Mouse (Mus musculus): ENCODE results near the gene Cyp1a1. TPM values are rescaled to one million over a fixed set of nuclear protein-coding genes. Genes with fewer than 3 reads are reported as not detected.

Gene Cyp1a1
- polyA plus RNA-seq (2012; rRNA removed), result 0.08 TPM in 2 replicates

- DNase-seq (ENCODE audit: extremely low spot score in 1 of 2, low spot score in 1 of 2), result no peak
These were observed at the start of gene Cyp1a1 for GRCm38 (mm10) chr9:57687751-57688150. Gene Cyp1a1, plus strand, starts transcription at chr9:57687928.

- DNase-seq (ENCODE audit: extremely low spot score in 1 of 2, low spot score in 1 of 2), result no peak
These were observed 48.9 kb upstream of the Cyp1a1 start for GRCm38 (mm10) chr9:57638651-57639459.

DNA sequence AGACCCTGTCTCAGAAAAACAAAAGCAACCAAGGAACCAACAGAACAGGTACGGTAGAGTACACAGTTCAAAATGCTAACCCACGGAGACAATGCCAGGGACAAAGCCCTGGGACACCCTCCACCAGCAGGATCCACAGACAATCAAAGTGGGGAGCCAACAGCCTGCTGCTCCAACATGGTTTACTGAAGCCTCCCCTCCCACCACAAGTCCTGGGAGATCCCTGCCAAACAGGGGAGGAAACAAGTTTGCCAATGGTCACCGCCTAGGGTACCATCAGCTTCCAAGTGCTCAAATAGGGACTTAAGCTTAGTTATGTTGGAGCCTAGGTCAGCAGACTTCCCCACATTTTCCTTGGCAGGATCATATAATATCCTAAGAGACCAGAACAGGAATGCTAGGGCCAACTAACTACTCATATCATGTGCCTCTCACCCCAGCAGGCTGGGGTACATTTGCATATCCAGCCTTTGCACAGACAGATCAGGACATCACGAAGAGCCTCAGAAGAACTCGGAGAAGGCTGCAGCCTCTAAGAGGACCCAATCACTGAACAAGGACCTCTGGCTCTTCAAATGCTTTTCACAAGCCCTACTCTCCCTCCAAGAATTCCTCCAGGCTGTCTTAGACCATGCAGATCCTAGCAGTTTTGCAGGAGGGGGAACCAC lies 47.9 kb upstream of the Cyp1a1 start:
- DNase-seq (ENCODE audit: extremely low spot score in 1 of 2, low spot score in 1 of 2), result no peak

GRCm38 (mm10) chr9:57640384-57640783 lies 47.3 kb upstream of the Cyp1a1 start:
- no peak for DNase-seq (ENCODE audit: extremely low spot score in 1 of 2, low spot score in 1 of 2)

- no peak for DNase-seq (ENCODE audit: extremely low spot score in 1 of 2, low spot score in 1 of 2)
These were observed 46.7 kb upstream of the Cyp1a1 start for GRCm38 (mm10) chr9:57641022-57641421.

DNA sequence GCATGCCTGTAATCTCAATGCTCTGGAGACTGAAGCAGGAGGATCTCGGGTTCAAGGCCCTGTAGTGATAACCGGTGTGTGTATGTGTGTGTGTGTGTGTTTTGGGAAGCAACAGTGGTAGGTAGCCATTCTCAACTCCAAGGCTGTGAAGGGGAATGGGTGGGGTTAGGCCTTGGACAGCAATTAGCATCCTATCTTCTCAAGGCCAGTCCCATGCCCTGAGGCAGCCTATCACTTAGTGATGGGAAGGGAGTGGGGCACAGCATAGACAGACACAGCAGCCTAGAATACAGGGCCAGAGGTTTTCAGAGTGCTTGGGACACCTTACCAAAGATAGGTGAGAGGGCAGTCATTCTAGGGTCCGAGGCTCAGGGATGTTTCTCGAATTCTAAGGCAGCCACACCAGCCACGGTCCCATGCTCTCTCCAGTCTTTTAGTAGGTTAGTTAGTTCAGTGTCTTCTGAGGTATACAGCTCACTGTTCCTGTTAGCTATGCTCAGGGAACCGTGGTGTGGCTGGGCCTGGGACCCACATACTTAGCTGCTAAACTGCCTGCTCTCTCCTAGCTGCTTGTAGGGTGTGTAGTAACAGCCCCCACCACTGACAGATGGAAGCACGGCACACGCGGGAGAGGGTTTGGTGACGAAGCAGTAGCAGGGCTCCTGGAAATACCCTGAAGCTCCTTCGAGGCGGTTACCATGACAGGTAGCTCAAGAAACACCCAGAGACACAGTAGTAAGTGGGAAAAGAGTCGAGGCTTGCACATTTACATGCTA lies 45.8 kb upstream of the Cyp1a1 start:
- no peak for DNase-seq (ENCODE audit: extremely low spot score in 1 of 2, low spot score in 1 of 2)

GRCm38 (mm10) chr9:57643169-57643855 lies 44.4 kb upstream of the Cyp1a1 start:
- DNase-seq (ENCODE audit: extremely low spot score in 1 of 2, low spot score in 1 of 2), result no peak

- DNase-seq (ENCODE audit: extremely low spot score in 1 of 2, low spot score in 1 of 2), result no peak
These were observed 43.9 kb upstream of the Cyp1a1 start for GRCm38 (mm10) chr9:57643856-57644180.

DNA sequence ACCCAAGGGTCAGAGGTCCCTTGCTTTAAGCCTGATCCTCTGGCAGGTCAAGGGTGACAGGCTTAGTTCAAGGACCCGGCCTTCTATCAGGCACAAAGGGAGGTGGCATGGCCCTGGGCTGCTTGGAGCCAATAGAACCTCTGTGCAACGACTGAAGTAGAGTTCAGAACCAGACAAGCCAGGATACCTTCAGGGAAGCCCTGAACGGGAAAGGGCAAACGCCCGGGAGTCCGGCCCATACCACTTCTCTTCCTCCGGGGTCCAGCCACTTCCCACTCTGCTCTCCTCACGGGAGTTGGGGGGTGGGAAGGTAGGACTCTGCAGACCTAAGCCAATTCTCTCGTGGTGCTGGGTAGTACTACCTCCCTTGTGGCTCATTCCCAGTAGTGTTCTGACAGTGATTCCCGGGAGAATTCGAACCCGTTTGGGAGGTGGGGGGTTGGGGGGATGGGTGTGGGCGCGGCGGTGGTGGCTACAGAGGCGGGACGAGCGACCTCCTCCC lies 43.2 kb upstream of the Cyp1a1 start:
- no peak for DNase-seq (ENCODE audit: extremely low spot score in 1 of 2, low spot score in 1 of 2)

DNA sequence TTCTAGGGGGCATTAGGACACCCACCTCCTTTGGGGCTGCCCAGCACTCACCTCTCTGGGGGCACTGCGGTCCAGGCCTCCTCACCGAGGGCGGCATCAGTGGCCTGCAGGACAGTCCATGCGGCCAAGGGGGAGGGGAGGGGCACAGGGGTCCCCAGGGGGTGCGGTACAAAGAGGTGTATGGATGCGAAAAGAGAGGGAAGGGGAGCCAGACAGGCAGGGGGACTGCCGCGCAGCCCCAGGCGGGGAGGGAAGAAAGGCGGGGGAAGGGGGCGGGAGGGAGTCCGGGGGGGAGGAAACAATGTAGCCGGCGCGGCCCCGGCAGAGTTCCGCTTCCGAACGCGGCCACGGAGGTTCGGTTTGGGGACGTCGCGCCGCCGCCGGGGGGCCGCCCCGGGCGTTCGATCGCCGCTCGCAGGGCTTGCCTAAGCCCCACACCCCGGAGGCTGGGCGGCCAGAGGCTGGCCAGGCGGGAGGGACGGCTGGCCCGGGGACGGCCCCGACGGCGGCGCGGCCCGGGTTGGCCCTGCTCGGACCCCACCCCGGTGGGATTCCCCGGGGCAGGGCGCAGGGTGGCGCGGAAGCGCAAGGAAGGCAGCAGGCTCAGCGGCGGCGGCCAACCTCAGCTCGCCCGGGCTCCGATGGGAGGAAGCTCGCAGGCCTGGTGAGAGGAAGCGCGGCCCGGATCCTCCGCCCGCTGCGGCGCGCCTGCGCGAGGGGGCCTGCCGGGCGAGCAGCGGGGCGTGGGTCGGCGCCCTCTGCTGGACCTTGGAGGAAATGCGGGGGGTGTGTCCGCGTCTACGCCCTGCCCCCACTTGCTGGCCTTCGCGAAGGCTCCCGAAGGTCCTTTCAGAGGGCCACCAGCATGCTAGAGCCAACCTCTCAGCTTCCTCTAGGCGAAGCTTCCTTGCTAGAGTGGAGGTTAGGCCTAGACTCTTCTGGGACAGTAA lies 42.5 kb upstream of the Cyp1a1 start:
- DNase-seq (ENCODE audit: extremely low spot score in 1 of 2, low spot score in 1 of 2), result peak; percentile 74 to 95

- no peak for DNase-seq (ENCODE audit: extremely low spot score in 1 of 2, low spot score in 1 of 2)
These were observed 41.1 kb upstream of the Cyp1a1 start for GRCm38 (mm10) chr9:57646551-57647103.

- no peak for DNase-seq (ENCODE audit: extremely low spot score in 1 of 2, low spot score in 1 of 2)
These were observed 40.2 kb upstream of the Cyp1a1 start for GRCm38 (mm10) chr9:57647286-57648108.

GRCm38 (mm10) chr9:57650130-57650785 lies 37.5 kb upstream of the Cyp1a1 start:
- DNase-seq (ENCODE audit: extremely low spot score in 1 of 2, low spot score in 1 of 2), result no peak

DNA sequence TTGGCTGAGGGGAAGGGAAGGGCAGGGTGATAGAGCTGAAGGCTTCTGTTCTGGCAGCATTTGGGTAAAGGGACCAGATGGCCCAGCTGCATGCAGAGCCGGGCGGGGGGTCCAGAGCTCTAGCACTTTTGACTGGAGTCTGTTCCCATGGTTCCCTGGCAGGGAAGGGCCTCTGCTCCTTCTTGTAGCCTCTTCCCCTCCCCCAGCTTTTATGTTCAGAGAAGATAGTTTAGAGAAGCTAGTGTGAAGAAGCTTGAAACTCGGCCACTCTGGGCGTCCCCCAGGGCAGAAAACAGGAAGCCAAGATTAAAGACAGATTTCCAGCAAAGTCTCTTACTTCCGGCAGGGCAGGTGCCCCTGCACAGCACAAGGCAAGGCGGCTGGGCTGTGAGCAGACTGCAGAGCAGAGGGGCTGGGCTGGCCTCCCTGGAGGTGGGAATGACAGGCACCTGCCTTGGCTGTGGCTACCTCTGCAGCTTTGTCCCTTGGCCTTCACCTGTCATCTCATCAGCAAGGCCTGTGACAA lies 36.9 kb upstream of the Cyp1a1 start:
- DNase-seq (ENCODE audit: extremely low spot score in 1 of 2, low spot score in 1 of 2), result no peak

DNA sequence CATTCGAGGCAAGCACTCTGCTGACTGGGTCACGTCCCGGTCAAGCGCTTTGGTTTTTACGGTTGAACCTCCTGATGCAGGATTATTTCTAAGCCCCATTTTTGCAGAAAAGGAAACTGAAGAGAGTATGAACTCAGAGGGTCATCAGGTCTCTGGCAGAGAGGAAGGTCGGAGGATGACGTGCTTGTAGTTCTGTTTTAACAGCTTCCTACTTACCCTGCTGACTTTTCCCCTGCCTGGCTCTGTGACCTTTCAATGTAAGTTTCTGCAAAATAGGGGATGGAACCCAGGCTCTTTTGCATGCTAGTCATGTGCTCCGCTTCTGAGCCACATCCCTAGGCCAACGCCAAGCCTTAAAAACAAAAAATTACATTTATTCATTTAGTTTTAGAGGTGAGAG lies 35.4 kb upstream of the Cyp1a1 start:
- no peak for DNase-seq (ENCODE audit: extremely low spot score in 1 of 2, low spot score in 1 of 2)

- DNase-seq (ENCODE audit: extremely low spot score in 1 of 2, low spot score in 1 of 2), result no peak
These were observed 34.9 kb upstream of the Cyp1a1 start for GRCm38 (mm10) chr9:57652855-57653254.

- DNase-seq (ENCODE audit: extremely low spot score in 1 of 2, low spot score in 1 of 2), result no peak
These were observed 34.4 kb upstream of the Cyp1a1 start, which contains the start of gene Csk for GRCm38 (mm10) chr9:57653283-57653682. Gene Csk, minus strand, starts transcription at chr9:57653631.

DNA sequence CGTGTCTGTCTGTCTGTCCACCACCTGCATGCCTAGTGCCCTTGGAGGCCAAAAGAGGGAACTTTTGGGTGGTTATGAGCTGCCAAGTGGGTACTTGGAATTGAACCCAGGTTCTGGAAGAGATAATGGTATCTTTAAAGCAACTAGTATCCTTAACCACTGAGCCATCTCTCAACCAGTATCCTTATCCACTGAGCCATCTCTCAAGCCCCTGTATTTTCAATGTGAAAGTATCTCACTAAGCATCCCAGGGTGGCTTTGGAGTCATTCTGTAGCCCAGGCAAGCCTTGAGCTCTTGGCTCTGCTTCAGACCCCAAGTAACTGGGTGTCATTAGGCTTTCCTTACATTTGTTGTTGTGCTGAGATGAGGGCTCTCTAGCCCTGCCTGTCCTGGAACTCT lies 32.8 kb upstream of the Cyp1a1 start:
- DNase-seq (ENCODE audit: extremely low spot score in 1 of 2, low spot score in 1 of 2), result no peak

All from frontal cortex, adult 2 months (tissue).